Mouse (Mus musculus) CD8-positive naive resting alpha-beta T cell, adult 2 months (primary cell): ENCODE data around the gene Npas2.

ENCODE experiments used
- DNase-seq, 2 experiments: peaks; one replicate each; pipeline ENCODE4 v3.0.0; 2022; ENCODE audit warnings: low read depth in 2 of 2, low spot score in 2 of 2

The Npas2 gene

GRCm38 (mm10) chr1:39407108-39407507, 213.6 kb downstream of the Npas2 start:
- no peak for DNase-seq

DNA sequence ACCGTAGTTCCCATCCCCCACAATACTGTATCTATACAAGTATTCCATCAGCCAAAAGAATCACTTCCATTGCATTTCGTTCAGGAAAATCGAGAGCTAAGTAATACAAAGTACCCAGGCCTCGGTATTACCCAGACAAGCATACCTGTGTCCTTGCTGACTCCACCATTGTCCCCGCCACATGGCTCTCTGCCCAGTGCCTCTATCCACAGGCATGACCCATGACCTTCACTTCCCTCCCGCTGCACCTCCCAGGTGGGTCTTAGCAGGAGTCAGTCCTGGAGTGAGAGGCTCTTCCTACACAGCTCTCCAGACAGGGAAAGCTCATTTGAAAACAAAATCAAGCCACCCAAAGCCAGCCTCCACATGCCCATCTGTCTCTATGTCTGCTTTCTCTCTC, 214.6 kb downstream of the Npas2 start:
- no peak for DNase-seq

DNA sequence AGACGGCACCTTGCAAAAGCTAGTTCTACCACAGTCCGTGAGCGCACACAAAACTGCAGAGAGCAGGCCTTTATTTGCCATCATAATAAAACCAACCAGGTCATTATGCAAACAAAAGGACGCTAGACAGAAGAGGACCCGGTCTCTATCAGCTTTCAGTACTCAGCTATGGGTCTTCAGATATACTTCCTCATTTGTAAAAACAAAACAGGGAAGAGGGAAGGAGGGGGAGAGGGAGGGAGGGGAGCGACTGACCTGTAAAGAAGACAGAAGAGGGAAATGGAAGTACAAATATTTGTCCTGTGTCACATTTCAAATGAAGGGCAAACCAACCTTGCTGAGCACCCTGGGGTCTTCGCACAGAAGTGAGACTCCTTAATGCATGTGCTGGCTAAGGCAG, 215.1 kb downstream of the Npas2 start:
- no peak for DNase-seq

GRCm38 (mm10) chr1:39410085-39410821, 216.7 kb downstream of the Npas2 start:
- no peak for DNase-seq
